Mouse (Mus musculus): ENCODE measurements around the gene Mgat5. TPM values are rescaled to one million over a fixed set of nuclear protein-coding genes. Genes with fewer than 3 reads are reported as not detected.

The Mgat5 gene
- polyA plus RNA-seq, 1 experiment: 24.1 TPM

DNA sequence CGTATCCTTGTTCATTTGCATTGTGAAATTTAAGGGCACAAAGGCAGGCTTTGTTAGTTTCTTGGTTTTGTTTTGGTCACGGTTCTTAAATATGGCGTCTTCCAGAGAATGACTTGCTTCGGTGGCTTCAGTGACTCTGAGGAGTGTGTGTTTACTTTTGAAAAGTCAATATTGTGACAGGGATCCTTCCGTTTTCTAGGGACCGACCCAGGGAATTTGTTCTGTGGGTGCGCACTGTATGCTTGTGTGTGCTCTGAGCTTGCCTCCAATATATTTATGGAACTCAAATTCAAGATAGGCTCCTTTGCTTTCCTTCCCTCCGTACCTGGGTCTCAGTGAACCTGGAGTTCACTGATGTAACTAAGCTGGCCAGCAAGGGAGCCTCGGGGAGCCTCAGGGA lies 86.1 kb downstream of the Mgat5 start:
- no peaks in the 10 kb centered on the region for H3K36me3 ChIP-seq (ENCODE audit: control insufficient read depth, insufficient read depth, low read length)
- H3K27ac ChIP-seq (ENCODE audit: control insufficient read depth, insufficient read depth, low read length): no peak overlapping the region
- TF ChIP-seq POLR2A (IDR thresholded peaks at IDR 0.05; ENCODE audit: control insufficient read depth, extremely low read depth, insufficient read depth, low read length, poor library complexity) (no peak), CTCF (IDR thresholded peaks at IDR 0.05; ENCODE audit: borderline replicate concordance, control insufficient read depth, extremely low read depth, insufficient read depth, low read length, poor library complexity) (no peak)
- DNase-seq: no peak
- no peak overlapping the region for H3K4me3 ChIP-seq (ENCODE audit: control insufficient read depth, insufficient read depth, low read length)
- H3K27me3 ChIP-seq (ENCODE audit: control insufficient read depth, insufficient read depth, low read length): no peaks in the 10 kb centered on the region
- peaks cover 22% of the 10 kb centered on the region for H3K4me1 ChIP-seq (replicated peaks; ENCODE audit: control insufficient read depth, insufficient read depth, low read length)
- WGBS: 92% methylated on average over 9 of the region's 9 CpGs

DNA sequence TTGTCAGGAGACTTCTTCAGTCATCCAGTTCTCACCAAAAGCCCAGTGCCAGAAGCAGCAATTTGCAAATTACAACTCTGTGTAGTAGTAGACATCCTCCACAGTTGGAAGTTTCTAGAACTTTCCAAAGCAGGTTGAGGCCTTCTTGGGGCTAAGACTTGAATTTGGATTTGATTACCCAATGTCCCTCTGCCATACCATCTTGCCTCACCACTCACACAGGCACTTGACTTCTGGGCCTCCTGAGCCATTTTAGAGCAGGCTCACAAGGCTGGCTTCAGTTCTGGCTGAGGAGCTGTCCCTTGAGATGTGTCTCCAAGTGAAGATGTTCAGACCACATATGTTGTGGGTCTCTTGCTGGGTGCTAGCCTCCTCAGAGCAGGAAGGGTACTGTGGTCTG lies 86.9 kb downstream of the Mgat5 start:
- Histone ChIP-seq H3K27me3 (ENCODE audit: control insufficient read depth, insufficient read depth, low read length) (no peaks in the 10 kb centered on the region), H3K4me1 (replicated peaks; ENCODE audit: control insufficient read depth, insufficient read depth, low read length) (peaks cover 24% of the 10 kb centered on the region), H3K27ac (ENCODE audit: control insufficient read depth, insufficient read depth, low read length) (peak overlapping the region; percentile 4; the same call in 1 of the 2 replicates), H3K4me3 (ENCODE audit: control insufficient read depth, insufficient read depth, low read length) (no peak overlapping the region), H3K36me3 (ENCODE audit: control insufficient read depth, insufficient read depth, low read length) (no peaks in the 10 kb centered on the region)
- DNase-seq: no peak
- TF ChIP-seq CTCF (IDR thresholded peaks at IDR 0.05; ENCODE audit: borderline replicate concordance, control insufficient read depth, extremely low read depth, insufficient read depth, low read length, poor library complexity): no peak
- TF ChIP-seq POLR2A (IDR thresholded peaks at IDR 0.05; ENCODE audit: control insufficient read depth, extremely low read depth, insufficient read depth, low read length, poor library complexity): no peak

DNA sequence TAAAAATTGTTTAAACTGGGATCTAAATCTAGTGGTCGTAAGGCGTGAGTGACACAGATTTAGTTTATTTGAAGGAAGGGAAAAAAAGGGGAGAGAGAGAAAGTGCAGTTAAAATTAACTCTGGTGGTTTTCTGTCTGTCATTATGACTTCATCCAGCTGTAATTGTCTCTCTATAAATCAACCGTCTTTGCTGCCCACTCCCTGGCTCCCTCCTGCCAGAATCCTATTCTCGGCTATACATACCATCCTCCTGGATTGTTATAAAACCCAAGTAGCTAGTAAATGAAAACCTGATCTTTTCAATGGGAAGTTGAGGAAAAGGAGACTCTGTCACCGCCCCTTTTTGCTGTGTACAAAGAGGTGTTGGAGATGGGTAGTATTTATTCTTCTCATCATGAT lies 88.5 kb downstream of the Mgat5 start:
- H3K27ac ChIP-seq (ENCODE audit: control insufficient read depth, insufficient read depth, low read length): no peak overlapping the region
- H3K36me3 ChIP-seq (ENCODE audit: control insufficient read depth, insufficient read depth, low read length): no peaks in the 10 kb centered on the region
- peaks cover 26% of the 10 kb centered on the region for H3K4me1 ChIP-seq (replicated peaks; ENCODE audit: control insufficient read depth, insufficient read depth, low read length)
- DNase-seq: no peak
- no peak overlapping the region for H3K4me3 ChIP-seq (ENCODE audit: control insufficient read depth, insufficient read depth, low read length)
- 81% methylated on average over 5 of the region's 5 CpGs for WGBS
- H3K27me3 ChIP-seq (ENCODE audit: control insufficient read depth, insufficient read depth, low read length): no peaks in the 10 kb centered on the region
- TF ChIP-seq CTCF (IDR thresholded peaks at IDR 0.05; ENCODE audit: borderline replicate concordance, control insufficient read depth, extremely low read depth, insufficient read depth, low read length, poor library complexity): no peak
- TF ChIP-seq POLR2A (IDR thresholded peaks at IDR 0.05; ENCODE audit: control insufficient read depth, extremely low read depth, insufficient read depth, low read length, poor library complexity): no peak

DNA sequence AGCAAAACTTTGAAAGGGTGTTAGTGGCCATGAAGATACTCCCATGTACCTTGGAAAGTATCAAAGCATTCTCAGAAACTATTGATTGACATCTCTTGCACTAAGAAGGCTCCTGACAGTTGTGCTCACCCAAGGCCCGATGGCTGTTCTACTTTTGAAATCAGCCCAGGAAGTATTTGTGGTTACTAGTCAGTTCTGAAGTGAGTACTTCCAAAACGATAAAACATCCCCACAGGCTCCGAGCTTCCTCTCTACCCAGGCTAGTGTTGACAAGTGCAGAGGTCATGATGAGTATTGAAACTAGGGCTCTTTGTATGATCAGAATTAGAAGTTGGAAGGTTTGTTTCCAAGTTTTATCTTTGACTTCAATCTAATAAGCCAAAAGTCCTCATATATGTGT lies 92.0 kb downstream of the Mgat5 start:
- Histone ChIP-seq H3K4me1 (replicated peaks; ENCODE audit: control insufficient read depth, insufficient read depth, low read length) (peaks cover 27% of the 10 kb centered on the region), H3K36me3 (ENCODE audit: control insufficient read depth, insufficient read depth, low read length) (no peaks in the 10 kb centered on the region), H3K27ac (ENCODE audit: control insufficient read depth, insufficient read depth, low read length) (no peak overlapping the region), H3K4me3 (ENCODE audit: control insufficient read depth, insufficient read depth, low read length) (no peak overlapping the region), H3K27me3 (ENCODE audit: control insufficient read depth, insufficient read depth, low read length) (no peaks in the 10 kb centered on the region)
- TF ChIP-seq CTCF (IDR thresholded peaks at IDR 0.05; ENCODE audit: borderline replicate concordance, control insufficient read depth, extremely low read depth, insufficient read depth, low read length, poor library complexity) (no peak), POLR2A (IDR thresholded peaks at IDR 0.05; ENCODE audit: control insufficient read depth, extremely low read depth, insufficient read depth, low read length, poor library complexity) (no peak)
- DNase-seq: no peak
- WGBS: 11% methylated on average over 3 of the region's 3 CpGs

DNA sequence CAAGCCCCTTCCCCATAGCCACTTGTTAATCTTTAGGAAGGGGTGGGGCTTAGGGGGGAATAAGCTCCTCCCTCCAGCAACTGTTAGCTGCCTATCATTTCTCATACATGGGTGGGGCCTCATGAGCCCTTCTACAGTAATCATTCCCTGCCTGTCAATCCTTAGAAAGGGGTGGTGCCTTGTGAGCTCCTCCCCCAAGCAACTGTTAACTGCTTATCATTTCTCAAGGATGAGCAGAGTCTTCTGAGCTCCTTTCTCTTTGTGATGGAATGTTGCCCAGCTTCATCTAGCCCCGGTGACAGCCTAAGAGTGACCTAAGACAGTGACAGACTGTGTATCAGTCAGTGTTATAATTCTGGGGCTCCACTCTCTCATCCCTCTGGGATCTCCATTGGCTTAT lies 95.0 kb downstream of the Mgat5 start:
- no peak for TF ChIP-seq POLR2A (IDR thresholded peaks at IDR 0.05; ENCODE audit: control insufficient read depth, extremely low read depth, insufficient read depth, low read length, poor library complexity)
- no peak for TF ChIP-seq CTCF (IDR thresholded peaks at IDR 0.05; ENCODE audit: borderline replicate concordance, control insufficient read depth, extremely low read depth, insufficient read depth, low read length, poor library complexity)
- no peak for DNase-seq
- Histone ChIP-seq H3K4me1 (replicated peaks; ENCODE audit: control insufficient read depth, insufficient read depth, low read length) (peaks cover 48% of the 10 kb centered on the region), H3K27me3 (ENCODE audit: control insufficient read depth, insufficient read depth, low read length) (no peaks in the 10 kb centered on the region), H3K36me3 (ENCODE audit: control insufficient read depth, insufficient read depth, low read length) (no peaks in the 10 kb centered on the region), H3K4me3 (ENCODE audit: control insufficient read depth, insufficient read depth, low read length) (no peak overlapping the region), H3K27ac (ENCODE audit: control insufficient read depth, insufficient read depth, low read length) (no peak overlapping the region)
- 96% methylated on average over 1 of the region's 1 CpGs for WGBS

DNA sequence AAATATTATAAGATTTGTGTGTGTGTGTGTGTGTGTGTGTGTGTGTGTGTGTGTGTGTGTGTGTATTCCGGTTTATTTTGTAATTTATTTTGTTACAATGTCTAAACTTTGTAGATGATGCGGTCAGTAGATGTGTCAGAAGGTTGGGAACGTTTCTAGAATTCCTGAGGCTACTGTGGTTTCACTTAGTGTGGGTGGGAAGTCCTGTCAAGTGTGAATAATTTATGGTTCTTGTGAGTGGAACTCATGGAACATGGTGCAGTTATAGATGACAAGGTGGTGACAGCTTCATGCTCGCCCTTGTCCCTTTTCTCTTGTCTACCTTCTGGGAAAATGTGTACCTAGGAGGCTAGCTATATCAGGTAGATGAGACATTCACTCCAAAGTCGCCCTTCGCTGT lies 96.2 kb downstream of the Mgat5 start:
- no peak for DNase-seq
- Histone ChIP-seq H3K4me1 (replicated peaks; ENCODE audit: control insufficient read depth, insufficient read depth, low read length) (peaks cover 57% of the 10 kb centered on the region), H3K4me3 (ENCODE audit: control insufficient read depth, insufficient read depth, low read length) (no peak overlapping the region), H3K36me3 (ENCODE audit: control insufficient read depth, insufficient read depth, low read length) (no peaks in the 10 kb centered on the region), H3K27ac (ENCODE audit: control insufficient read depth, insufficient read depth, low read length) (no peak overlapping the region), H3K27me3 (ENCODE audit: control insufficient read depth, insufficient read depth, low read length) (no peaks in the 10 kb centered on the region)
- no peak for TF ChIP-seq CTCF (IDR thresholded peaks at IDR 0.05; ENCODE audit: borderline replicate concordance, control insufficient read depth, extremely low read depth, insufficient read depth, low read length, poor library complexity)
- TF ChIP-seq POLR2A (IDR thresholded peaks at IDR 0.05; ENCODE audit: control insufficient read depth, extremely low read depth, insufficient read depth, low read length, poor library complexity): no peak
- 91% methylated on average over 6 of the region's 6 CpGs for WGBS

DNA sequence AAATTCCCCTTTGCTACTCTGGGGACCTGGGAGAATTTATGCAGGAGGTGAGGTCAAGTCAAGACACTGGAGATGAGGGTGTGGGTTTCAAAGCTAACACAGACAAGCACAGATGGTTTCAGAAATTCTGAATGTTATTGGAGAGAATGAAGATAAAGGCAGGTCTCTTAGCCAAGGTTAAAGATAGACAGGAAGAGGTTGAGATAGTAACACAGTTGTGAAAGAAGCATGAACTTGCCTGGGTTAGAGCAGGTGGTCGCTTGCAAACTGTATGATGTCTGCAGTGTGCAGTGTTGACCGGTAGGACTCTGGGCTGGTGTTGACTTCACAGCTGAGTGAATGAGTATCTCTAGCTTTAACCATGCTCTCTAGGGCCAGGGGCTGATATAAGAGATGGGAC lies 97.8 kb downstream of the Mgat5 start:
- Histone ChIP-seq H3K27ac (ENCODE audit: control insufficient read depth, insufficient read depth, low read length) (peak overlapping the region; percentile 70), H3K4me3 (ENCODE audit: control insufficient read depth, insufficient read depth, low read length) (no peak overlapping the region), H3K27me3 (ENCODE audit: control insufficient read depth, insufficient read depth, low read length) (no peaks in the 10 kb centered on the region), H3K4me1 (replicated peaks; ENCODE audit: control insufficient read depth, insufficient read depth, low read length) (peaks cover 66% of the 10 kb centered on the region), H3K36me3 (ENCODE audit: control insufficient read depth, insufficient read depth, low read length) (no peaks in the 10 kb centered on the region)
- TF ChIP-seq POLR2A (IDR thresholded peaks at IDR 0.05; ENCODE audit: control insufficient read depth, extremely low read depth, insufficient read depth, low read length, poor library complexity) (no peak), CTCF (IDR thresholded peaks at IDR 0.05; ENCODE audit: borderline replicate concordance, control insufficient read depth, extremely low read depth, insufficient read depth, low read length, poor library complexity) (no peak)
- peak; percentile 35 for DNase-seq
- 6% methylated on average over 2 of the region's 2 CpGs for WGBS

Data from thymus, adult 2 months (tissue).